Mouse (Mus musculus): ENCODE measurements around the gene Selplg.

DNA sequence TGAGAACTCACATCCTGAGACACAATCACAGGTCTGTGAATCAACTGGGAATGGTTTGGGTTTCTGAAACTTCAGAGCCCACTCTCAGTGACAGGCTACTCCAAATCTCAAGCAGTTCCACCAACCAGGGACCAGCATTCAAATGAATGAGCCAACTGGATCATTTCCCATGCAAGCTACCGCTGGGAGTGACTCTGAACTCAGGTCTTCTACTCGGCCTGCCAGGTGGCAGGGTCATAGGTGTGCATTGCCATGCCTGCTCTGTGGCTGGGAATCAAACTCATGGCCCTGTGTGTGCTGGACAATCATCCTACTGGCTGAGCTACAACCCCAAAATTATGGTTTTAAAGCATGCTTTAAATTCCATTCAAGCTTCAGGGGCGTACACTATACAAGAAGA lies 45.1 kb upstream of the Selplg start:
- no peak for TF ChIP-seq EP300 (optimal IDR thresholded peaks at IDR 0.05)
- no peak for TF ChIP-seq CTCF (IDR thresholded peaks at IDR 0.05; ENCODE audit: low read depth)
